Mouse (Mus musculus): ENCODE measurements around the gene Rec8.

- TF ChIP-seq EP300 (IDR thresholded peaks at IDR 0.05) (no peak), CTCF (IDR thresholded peaks at IDR 0.05) (no peak)
These were observed 17.7 kb downstream of the Rec8 start, which contains the start of gene Ipo4 for GRCm38 (mm10) chr14:55635523-55636007.

All from lung, postnatal 0 days (tissue).